Mouse (Mus musculus): ENCODE measurements around the gene Frmd4a.

- no peak for TF ChIP-seq MAFK (IDR thresholded peaks at IDR 0.05; ENCODE audit: insufficient read depth, low read depth, low read length)
- no peak for TF ChIP-seq CHD2 (IDR thresholded peaks at IDR 0.05; ENCODE audit: low read depth, low read length)
- TF ChIP-seq ZNF384 (IDR thresholded peaks at IDR 0.05; ENCODE audit: low read depth, low read length), result no peak
- TF ChIP-seq HCFC1 (IDR thresholded peaks at IDR 0.05; ENCODE audit: borderline replicate concordance, insufficient read depth, low read length), result no peak
- no peak for TF ChIP-seq ZC3H11A (IDR thresholded peaks at IDR 0.05; ENCODE audit: borderline replicate concordance, low read depth, low read length)
These were observed 284.2 kb downstream of the Frmd4a start for GRCm38 (mm10) chr2:4301692-4302091.

Measured in ES-E14 (cell line).